Mouse (Mus musculus) cerebellum, adult 2 months (tissue): ENCODE data around the gene Ern2.

Experiments
- CTCF ChIP-seq: fragments of 200-500 bp; IDR thresholded peaks from 2 replicates; pipeline ENCODE4 v1.5.1; 2011; ENCODE audit warnings: low read depth, mild to moderate bottlenecking, control low read depth, low read length, moderate library complexity, borderline replicate concordance; ENCODE audit not compliant: insufficient read depth
- POLR2A ChIP-seq: fragments of 200-500 bp; IDR thresholded peaks from 2 replicates; pipeline ENCODE4 v1.6.1; 2011; ENCODE audit warnings: low read length, control low read depth, borderline replicate concordance; ENCODE audit not compliant: insufficient read depth

DNA sequence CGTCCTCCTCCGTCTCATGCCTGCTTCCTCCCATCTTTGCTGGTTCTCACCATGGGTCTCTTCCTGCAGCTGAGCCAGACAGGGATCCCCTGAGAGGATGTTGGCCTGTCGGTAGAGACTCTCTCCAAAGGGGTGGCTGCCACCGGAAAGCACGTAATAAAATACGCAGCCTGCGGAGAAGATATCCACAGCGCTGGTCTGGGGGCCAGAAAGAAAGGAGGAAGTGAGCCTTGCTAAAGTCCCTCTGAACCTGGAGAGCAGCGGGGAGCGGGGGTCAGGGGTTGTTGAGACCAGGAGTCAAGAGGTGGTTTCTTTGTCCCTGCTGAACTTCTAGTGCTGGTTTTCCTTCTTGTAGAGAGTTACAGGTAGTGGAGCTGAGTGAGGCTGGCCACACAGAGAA lies 14.4 kb downstream of the Ern2 start:
- TF ChIP-seq POLR2A (no peak), CTCF (no peak)
